Mouse (Mus musculus): ENCODE results near the gene Alk. TPM values are rescaled to one million over a fixed set of nuclear protein-coding genes. Genes with fewer than 3 reads are reported as not detected.

Gene Alk
- total RNA-seq, 2 experiments from 2014 or later, result 0.05 TPM; not detected in 1

GRCm38 (mm10) chr17:72045671-72046070 lies 558.8 kb downstream of the Alk start:
- DNase-seq, result no peak
- intact Hi-C loops (cut with DNase I), result no loop called here

DNA sequence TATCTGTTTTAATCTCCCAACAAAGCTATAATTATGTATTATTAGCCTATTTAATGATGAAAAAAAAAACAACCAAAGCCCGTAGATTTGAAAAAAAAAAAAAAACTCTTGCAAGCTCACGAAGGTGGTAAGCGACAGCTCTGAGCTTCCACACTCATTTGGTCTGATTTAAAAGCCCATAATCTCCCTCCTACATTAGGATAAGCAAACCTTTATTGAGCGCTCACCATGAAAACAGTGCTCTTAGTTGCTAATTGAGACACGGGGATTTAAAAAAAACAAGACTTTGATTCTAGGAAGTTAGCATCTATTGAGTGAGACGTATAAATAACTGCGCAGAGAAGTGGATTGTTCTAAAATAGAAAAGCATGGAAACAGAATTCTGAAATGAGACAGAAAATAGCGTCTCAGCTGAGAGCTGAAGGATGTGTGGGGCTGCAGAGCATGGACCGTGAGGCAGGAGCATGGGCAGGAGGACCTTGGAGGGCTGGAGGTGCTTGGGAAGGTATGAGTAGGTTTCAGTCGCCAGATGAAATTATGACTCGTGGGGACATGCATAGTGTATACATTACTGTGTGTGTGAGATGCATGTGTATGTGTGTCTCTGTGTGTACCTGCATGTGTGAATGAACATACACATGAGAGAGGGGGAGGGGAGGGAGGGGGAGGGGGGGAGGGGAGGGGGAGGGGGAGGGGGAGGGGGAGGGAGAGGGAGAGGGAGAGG lies 560.6 kb downstream of the Alk start:
- intact Hi-C loops (cut with DNase I), result no loop called here

DNA sequence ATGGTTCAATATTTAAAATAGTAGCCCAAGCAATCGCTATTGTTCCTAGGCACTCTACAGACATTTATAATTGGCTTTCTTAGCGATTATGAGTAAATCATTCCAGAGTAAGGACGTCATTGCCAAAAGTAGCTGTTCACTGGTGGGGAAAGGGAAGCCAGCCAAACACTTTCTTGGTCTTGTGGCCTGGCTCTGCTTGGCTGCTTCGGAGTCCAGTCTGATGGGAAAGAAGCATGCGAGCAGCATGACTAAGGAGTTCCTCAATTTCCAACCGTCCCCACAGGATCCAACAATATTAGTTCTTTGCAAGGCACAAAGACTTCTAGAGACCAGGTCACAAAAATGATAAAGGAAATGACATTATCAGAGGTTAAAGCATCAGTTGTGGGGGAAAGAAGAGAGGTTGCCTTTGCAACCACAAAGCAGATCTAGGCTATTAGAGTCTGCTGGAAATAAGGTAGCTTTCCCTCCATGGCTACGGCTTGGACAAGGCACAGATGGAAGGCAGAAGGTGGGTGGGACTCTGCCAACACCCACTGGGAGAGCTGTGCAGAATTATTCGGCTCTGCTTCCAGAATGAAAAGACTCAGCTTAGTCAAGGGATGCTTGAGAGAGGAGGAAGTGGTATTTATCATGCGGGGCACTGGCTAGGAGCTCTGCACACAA lies 561.3 kb downstream of the Alk start:
- peak; percentile 55 to 72 for DNase-seq
- intact Hi-C loops (cut with DNase I), result no loop called here

More for the DNA sequence above, 560.6 kb downstream of the Alk start:
- DNase-seq, result no peak

GRCm38 (mm10) chr17:72039176-72039948 lies 565.1 kb downstream of the Alk start:
- intact Hi-C loops (cut with DNase I), result no loop called here
- DNase-seq, result no peak

- intact Hi-C loops (cut with DNase I), result no loop called here
- no peak for DNase-seq
Measured at GRCm38 (mm10) chr17:72038371-72038770, 566.1 kb downstream of the Alk start.

DNA sequence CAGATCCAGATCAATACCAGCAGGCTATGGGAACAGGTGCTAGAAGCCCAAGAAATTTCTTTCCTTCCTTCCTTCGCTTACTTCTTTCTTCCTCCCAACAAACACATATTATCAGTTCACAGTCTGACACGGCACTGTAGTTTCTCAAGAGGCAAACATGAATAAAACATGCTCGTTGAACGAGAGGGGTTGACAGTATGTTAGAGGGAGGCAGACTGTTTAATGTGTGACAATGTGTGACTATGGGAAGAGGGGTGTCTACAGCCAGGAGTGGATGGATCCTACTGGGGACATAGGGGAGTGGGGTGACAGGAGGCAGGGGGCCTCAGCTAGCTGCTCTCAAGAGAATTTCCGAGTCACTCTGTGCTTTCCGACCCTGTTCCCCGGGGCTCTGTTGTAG lies 573.8 kb downstream of the Alk start:
- intact Hi-C loops (cut with DNase I), result no loop called here
- DNase-seq, result no peak

- DNase-seq, result peak; percentile 5 to 15
- intact Hi-C loops (cut with DNase I), result no loop called here
Measured at GRCm38 (mm10) chr17:72023323-72023722, 581.1 kb downstream of the Alk start.

DNA sequence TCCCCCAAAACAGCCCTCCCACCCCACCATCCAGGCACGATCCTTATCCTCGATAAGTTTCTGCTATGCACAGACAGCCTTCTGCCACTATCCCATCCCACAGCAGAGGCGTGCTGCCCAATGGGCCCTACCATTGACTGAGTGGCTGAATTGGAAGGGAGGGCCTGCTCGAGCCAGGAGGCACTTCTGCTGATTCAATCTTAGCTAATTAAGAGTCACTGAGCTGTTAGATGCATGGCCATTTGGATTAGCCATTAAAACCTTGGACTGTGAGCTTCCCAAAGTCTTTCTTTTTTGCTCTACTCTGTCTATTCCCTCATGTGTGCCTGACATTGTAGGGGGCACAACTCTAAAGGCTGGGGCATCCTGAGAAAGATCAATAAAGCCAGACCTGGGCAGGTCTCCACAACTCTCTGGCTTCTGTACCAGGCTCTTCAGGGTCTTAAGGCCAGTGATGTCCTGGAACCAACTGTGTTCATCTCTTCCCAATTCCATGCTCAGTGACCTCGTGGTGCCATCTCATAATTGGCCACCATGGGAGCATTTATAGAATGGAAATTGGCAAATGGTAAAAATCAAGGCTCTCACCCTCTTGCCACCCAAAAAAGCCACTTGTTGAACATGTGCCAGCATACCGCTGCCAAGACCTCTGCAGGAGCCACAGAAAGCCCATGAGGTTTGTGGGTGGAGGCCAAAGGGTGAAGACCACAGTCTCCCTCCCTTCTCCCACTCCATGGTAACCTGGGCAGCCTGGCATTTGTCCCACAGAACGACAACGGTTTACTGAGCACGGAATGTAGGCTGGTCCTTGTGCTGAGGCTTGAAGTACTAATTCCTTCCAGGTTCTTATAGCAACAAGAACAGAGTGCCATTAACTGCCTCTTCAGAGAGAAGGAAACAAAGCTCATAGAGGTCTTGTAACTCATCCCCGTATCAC lies 582.4 kb downstream of the Alk start:
- intact Hi-C loops (cut with DNase I), result no loop called here
- no peak for DNase-seq

DNA sequence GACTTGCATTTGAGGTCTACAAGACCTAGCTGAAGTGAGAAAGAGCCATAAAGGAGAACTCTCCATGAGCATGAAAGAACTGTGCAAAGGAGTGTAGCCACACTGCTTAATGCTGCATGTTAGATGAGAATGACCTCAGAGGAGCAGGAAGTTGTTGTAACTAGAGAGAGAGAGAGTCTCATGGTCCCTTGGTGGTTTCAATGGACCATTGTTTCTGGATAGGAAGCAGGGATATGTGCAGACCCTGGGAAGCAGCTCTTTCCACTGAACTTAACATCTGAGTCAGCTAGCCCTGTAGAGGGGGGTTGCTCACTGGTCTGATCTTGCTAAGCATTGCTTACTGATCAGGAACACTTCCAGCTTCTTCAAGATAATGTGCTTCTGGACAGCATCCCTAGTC lies 587.1 kb downstream of the Alk start:
- intact Hi-C loops (cut with DNase I), result no loop called here
- no peak for DNase-seq

- intact Hi-C loops (cut with DNase I), result no loop called here
- no peak for DNase-seq
Measured at GRCm38 (mm10) chr17:72015253-72015652, 589.2 kb downstream of the Alk start.

GRCm38 (mm10) chr17:72012775-72013174 lies 591.7 kb downstream of the Alk start:
- intact Hi-C loops (cut with DNase I), result no loop called here
- DNase-seq, result no peak

DNA sequence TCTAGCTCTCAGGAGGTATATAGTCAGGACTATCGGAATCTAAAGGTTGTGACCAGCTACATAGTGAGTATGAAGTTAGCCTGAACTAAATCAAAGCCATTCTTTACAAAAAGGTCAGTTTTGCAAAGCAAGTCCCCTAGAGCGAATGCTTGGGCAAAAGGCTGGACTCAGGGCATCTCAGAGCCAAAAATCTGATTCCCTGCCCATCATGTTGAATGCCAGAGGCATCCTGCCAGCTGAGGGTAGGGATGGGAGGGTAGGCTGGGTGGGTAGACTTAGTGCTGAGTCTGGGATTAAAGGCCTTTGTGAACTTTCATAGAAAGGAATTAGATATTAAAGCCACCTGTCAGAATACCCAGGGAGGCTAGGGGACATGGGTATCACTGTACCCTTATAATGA lies 594.6 kb downstream of the Alk start:
- no peak for DNase-seq
- intact Hi-C loops (cut with DNase I), result no loop called here

DNA sequence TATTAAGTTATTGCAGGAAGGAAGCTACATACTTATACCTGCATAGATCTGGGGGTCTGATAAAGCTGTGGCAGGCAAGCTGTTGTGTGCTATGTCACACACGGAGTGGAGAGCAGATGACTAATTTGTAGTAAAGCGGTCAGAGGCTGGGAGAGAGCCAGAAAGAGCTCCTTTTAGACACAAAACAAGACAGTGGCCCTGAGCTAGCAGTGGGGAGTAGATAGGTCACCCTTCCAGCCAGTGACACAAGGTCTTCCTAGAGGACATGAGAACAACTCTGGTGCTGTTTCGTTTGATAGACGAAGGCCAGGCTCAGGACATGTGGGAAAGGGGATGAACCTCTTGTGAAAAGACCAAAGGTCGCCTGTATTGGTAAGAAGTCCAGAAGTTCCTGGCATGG lies 596.0 kb downstream of the Alk start:
- intact Hi-C loops (cut with DNase I), result no loop called here
- DNase-seq, result no peak

DNA sequence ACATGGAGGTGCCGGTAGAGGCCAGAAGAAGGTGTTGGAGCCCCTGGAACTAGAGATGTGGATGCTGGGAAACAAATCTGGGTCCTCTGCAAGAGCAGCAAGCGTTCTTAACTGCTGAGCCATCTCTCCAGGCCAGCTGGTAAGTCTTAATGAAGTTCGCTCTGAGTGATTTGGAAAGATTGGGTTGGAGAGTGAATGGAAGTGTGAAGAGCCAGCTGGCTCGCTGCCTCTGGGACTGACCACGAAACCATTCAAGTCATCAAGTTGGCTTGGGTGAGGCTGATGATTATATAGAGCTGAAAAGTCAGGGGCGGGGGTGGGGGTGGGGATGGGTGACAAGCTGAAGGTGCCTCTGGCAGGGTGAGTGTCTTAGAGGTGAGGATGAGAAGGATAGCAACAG lies 599.1 kb downstream of the Alk start:
- peak in 1 of 2 experiments; percentile 10 for DNase-seq
- intact Hi-C loops (cut with DNase I), result no loop called here

DNA sequence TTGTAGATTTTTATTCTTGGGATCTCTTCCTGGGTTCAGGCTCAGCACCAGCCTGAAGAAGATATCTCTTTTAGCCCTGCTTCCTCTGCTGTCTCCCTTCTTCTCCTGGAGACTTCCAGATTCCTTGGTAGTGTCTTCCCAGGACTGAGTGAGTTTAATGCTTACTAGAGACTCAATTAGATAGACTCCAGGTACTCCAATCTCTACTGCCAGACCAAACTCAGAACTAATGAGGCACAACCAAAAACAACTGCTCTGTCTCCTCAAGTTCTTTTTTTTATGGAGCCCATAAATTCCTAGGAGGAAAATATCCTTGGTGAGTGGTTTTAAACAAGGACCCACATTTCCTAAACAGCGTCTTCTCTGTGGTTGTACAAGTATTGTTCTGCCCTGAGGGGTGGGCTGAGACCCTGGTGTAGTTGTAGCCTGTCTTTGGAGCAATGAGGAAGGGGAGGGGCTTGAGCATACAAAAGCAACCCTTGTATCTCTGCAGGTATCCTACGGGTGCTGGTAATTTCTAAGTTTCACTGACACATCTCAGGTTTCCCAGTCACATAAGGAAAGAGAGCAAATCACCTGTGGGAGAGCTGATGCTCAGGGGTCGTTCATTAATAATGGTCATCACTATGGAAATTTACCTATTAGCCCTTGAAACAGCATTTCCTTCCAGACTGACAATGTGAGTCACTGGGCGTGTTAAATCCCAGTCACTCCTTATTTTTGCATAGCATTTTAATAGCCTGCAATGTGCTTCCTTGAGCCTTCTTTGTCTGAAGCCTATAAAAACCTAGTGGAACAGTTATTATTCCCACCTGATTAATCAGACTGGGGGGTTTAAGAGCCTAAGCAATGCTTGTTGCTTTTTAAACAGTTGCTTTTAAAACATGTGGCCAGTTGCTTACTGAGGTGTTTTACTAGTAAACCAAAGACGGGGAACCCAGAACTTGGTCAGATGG lies 604.6 kb downstream of the Alk start:
- intact Hi-C loops (cut with DNase I), result no loop called here
- no peak for DNase-seq

DNA sequence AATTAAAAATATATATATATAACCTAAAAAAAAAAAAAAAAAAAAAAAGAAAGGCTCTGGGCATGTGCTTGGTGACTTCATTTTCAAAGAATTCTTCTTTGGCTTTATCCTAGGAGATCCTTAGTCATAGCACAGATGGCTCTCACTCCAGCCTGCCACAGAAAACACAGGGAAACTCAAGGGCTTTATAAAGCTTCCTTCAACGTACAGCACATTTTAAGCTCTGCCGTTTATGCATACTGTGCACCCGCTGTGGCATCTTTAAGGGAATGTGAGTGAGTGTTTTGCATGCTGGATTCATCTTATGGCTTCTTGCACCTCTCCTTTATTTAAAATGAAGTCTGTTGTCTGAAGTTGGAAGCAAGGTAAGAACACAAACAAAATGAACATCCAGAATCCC lies 606.7 kb downstream of the Alk start:
- intact Hi-C loops (cut with DNase I), result no loop called here
- no peak for DNase-seq

- no peak for DNase-seq
- intact Hi-C loops (cut with DNase I), result no loop called here
Measured at GRCm38 (mm10) chr17:71995539-71995938, 608.9 kb downstream of the Alk start.

DNA sequence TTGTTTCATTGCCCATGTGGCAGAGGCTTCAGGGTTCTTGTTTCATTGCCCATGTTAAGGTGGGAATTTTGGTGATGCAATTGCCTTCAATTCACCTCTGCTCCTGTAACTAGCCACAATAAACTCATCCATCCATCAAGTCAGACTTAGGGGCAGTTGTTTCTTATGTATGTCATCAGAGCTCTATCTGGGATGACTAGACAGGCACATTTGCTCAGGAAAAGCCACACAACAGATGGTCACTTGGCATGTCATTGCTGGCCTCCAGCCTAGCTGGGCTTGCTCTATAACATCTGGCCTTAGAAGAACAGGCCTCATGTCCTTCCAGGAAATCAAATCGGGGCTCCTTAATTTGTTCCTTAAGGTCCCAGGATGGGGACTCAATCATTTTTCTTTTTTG lies 610.3 kb downstream of the Alk start:
- peak; percentile 56 to 67 for DNase-seq
- intact Hi-C loops (cut with DNase I), result no loop called here

- intact Hi-C loops (cut with DNase I), result no loop called here
- no peak for DNase-seq
Measured at GRCm38 (mm10) chr17:71993011-71993410, 611.4 kb downstream of the Alk start.
